Mouse (Mus musculus): Measurements from ENCODE around the gene Hoxd4. TPM values are rescaled to one million over a fixed set of nuclear protein-coding genes. Genes with fewer than 3 reads are reported as not detected.

Hoxd4 gene
- total and polyA plus RNA-seq, 3 experiments = 2.6 to 10.8 (median 4.7) TPM

- H3K27me3 ChIP-seq (ENCODE audit: insufficient read depth, low read length) = peaks cover 84% of the 10 kb centered on the region
- ATAC-seq (ENCODE audit: extremely low read depth, insufficient number of reproducible peaks, low FRiP score, poor library complexity, severe bottlenecking) = no peak
- TF ChIP-seq GATA1 (IDR thresholded peaks at IDR 0.05; ENCODE audit: borderline replicate concordance, low read length) = no peak
- TF ChIP-seq POLR2AphosphoS5 (IDR thresholded peaks at IDR 0.05; ENCODE audit: insufficient replicate concordance, low read depth, low read length) = no peak
- no peak for TF ChIP-seq GATA2 (IDR thresholded peaks at IDR 0.05; ENCODE audit: borderline replicate concordance, low read depth, low read length)
- no peak for TF ChIP-seq CTCF (IDR thresholded peaks at IDR 0.05; ENCODE audit: low read depth, low read length)
- no peak for TF ChIP-seq TAL1 (conservative IDR thresholded peaks at IDR 0.05; ENCODE audit: low read depth, low read length)
- H3K9me3 ChIP-seq (replicated peaks) = no peaks in the 10 kb centered on the region
- H3K4me1 ChIP-seq (ENCODE audit: insufficient read depth, low read depth, low read length) = peaks cover 9% of the 10 kb centered on the region
- no peaks in the 10 kb centered on the region for H3K36me3 ChIP-seq (replicated peaks)
- no peak for DNase-seq (ENCODE audit: low spot score)
- H3K4me3 ChIP-seq (ENCODE audit: low read depth, low read length) = no peak overlapping the region
Observed at GRCm38 (mm10) chr2:74735851-74736687, 24.3 kb downstream of the Hoxd4 start.

- ATAC-seq (ENCODE audit: extremely low read depth, insufficient number of reproducible peaks, low FRiP score, poor library complexity, severe bottlenecking) (no peak), DNase-seq (ENCODE audit: low spot score) (no peak)
- TF ChIP-seq TAL1 (conservative IDR thresholded peaks at IDR 0.05; ENCODE audit: low read depth, low read length) = no peak
- TF ChIP-seq POLR2AphosphoS5 (IDR thresholded peaks at IDR 0.05; ENCODE audit: insufficient replicate concordance, low read depth, low read length) = no peak
- no peak for TF ChIP-seq GATA1 (IDR thresholded peaks at IDR 0.05; ENCODE audit: borderline replicate concordance, low read length)
- no peak for TF ChIP-seq CTCF (IDR thresholded peaks at IDR 0.05; ENCODE audit: low read depth, low read length)
- Histone ChIP-seq H3K4me1 (ENCODE audit: insufficient read depth, low read depth, low read length) (peaks cover 9% of the 10 kb centered on the region), H3K4me3 (ENCODE audit: low read depth, low read length) (no peak overlapping the region), H3K36me3 (replicated peaks) (no peaks in the 10 kb centered on the region), H3K9me3 (replicated peaks) (no peaks in the 10 kb centered on the region), H3K27me3 (ENCODE audit: insufficient read depth, low read length) (peaks cover 83% of the 10 kb centered on the region)
Observed at GRCm38 (mm10) chr2:74736688-74737577, 25.2 kb downstream of the Hoxd4 start.

GRCm38 (mm10) chr2:74737578-74738070, 25.9 kb downstream of the Hoxd4 start:
- TF ChIP-seq CTCF (IDR thresholded peaks at IDR 0.05; ENCODE audit: low read depth, low read length) (no peak), GATA2 (IDR thresholded peaks at IDR 0.05; ENCODE audit: borderline replicate concordance, low read depth, low read length) (no peak), POLR2AphosphoS5 (IDR thresholded peaks at IDR 0.05; ENCODE audit: insufficient replicate concordance, low read depth, low read length) (no peak), GATA1 (IDR thresholded peaks at IDR 0.05; ENCODE audit: borderline replicate concordance, low read length) (no peak), TAL1 (conservative IDR thresholded peaks at IDR 0.05; ENCODE audit: low read depth, low read length) (no peak)
- no peak for DNase-seq (ENCODE audit: low spot score)

GRCm38 (mm10) chr2:74738623-74739475, 27.1 kb downstream of the Hoxd4 start:
- Histone ChIP-seq H3K9me3 (replicated peaks) (no peaks in the 10 kb centered on the region), H3K4me3 (ENCODE audit: low read depth, low read length) (no peak overlapping the region), H3K27me3 (ENCODE audit: insufficient read depth, low read length) (peaks cover 74% of the 10 kb centered on the region), H3K4me1 (ENCODE audit: insufficient read depth, low read depth, low read length) (peaks cover 4% of the 10 kb centered on the region), H3K36me3 (replicated peaks) (no peaks in the 10 kb centered on the region)
- no peak for DNase-seq (ENCODE audit: low spot score)
- ATAC-seq (ENCODE audit: extremely low read depth, insufficient number of reproducible peaks, low FRiP score, poor library complexity, severe bottlenecking) = no peak
- TF ChIP-seq CTCF (IDR thresholded peaks at IDR 0.05; ENCODE audit: low read depth, low read length) (no peak), POLR2AphosphoS5 (IDR thresholded peaks at IDR 0.05; ENCODE audit: insufficient replicate concordance, low read depth, low read length) (no peak), GATA1 (IDR thresholded peaks at IDR 0.05; ENCODE audit: borderline replicate concordance, low read length) (no peak), GATA2 (IDR thresholded peaks at IDR 0.05; ENCODE audit: borderline replicate concordance, low read depth, low read length) (no peak), TAL1 (conservative IDR thresholded peaks at IDR 0.05; ENCODE audit: low read depth, low read length) (no peak)

More at GRCm38 (mm10) chr2:74737578-74738070, 25.9 kb downstream of the Hoxd4 start:
- H3K4me3 ChIP-seq (ENCODE audit: low read depth, low read length) = no peak overlapping the region
- no peak for ATAC-seq (ENCODE audit: extremely low read depth, insufficient number of reproducible peaks, low FRiP score, poor library complexity, severe bottlenecking)
- H3K27me3 ChIP-seq (ENCODE audit: insufficient read depth, low read length) = peaks cover 78% of the 10 kb centered on the region
- peaks cover 7% of the 10 kb centered on the region for H3K4me1 ChIP-seq (ENCODE audit: insufficient read depth, low read depth, low read length)
- no peaks in the 10 kb centered on the region for H3K36me3 ChIP-seq (replicated peaks)
- H3K9me3 ChIP-seq (replicated peaks) = no peaks in the 10 kb centered on the region

- no peak for DNase-seq (ENCODE audit: low spot score)
- ATAC-seq (ENCODE audit: extremely low read depth, insufficient number of reproducible peaks, low FRiP score, poor library complexity, severe bottlenecking) = no peak
- Histone ChIP-seq H3K36me3 (replicated peaks) (no peaks in the 10 kb centered on the region), H3K9me3 (replicated peaks) (no peaks in the 10 kb centered on the region), H3K27me3 (ENCODE audit: insufficient read depth, low read length) (peaks cover 74% of the 10 kb centered on the region), H3K4me1 (ENCODE audit: insufficient read depth, low read depth, low read length) (peaks cover 2% of the 10 kb centered on the region; the same call in 1 of the 2 replicates), H3K4me3 (ENCODE audit: low read depth, low read length) (no peak overlapping the region)
- no peak for TF ChIP-seq GATA1 (IDR thresholded peaks at IDR 0.05; ENCODE audit: borderline replicate concordance, low read length)
- TF ChIP-seq CTCF (IDR thresholded peaks at IDR 0.05; ENCODE audit: low read depth, low read length) = no peak
- no peak for TF ChIP-seq POLR2AphosphoS5 (IDR thresholded peaks at IDR 0.05; ENCODE audit: insufficient replicate concordance, low read depth, low read length)
- no peak for TF ChIP-seq GATA2 (IDR thresholded peaks at IDR 0.05; ENCODE audit: borderline replicate concordance, low read depth, low read length)
- no peak for TF ChIP-seq TAL1 (conservative IDR thresholded peaks at IDR 0.05; ENCODE audit: low read depth, low read length)
Observed at GRCm38 (mm10) chr2:74739476-74739800, 27.7 kb downstream of the Hoxd4 start.
